8 mouse cellular contexts compared by ENCODE assay signal in genomic region chr5:23993553-23993894, GRCm38 (mm10). TPM values are rescaled to one million over a fixed set of nuclear protein-coding genes. Genes with fewer than 3 reads are reported as not detected.
DNase-seq lines count a peak whose midpoint lies in the region; ATAC-seq lines count a peak whose summit lies in the region.

No protein-coding gene starts in this region.

- H3K27ac ChIP-seq in heart, embryonic 16.5 days (ENCODE audit: low read length): peak overlapping the region; percentile 90
- peak overlapping the region; percentile 72 for H3K27ac ChIP-seq in embryonic facial prominence, embryonic 10.5 days (replicated peaks)
- H3K27ac ChIP-seq in forebrain, embryonic 16.5 days (ENCODE audit: low read length): peak overlapping the region; percentile 80
- H3K27ac ChIP-seq in midbrain, embryonic 12.5 days (replicated peaks): peak overlapping the region; percentile 75

- peak overlapping the region; percentile 29 for H3K4me2 ChIP-seq in heart, embryonic 16.5 days (ENCODE audit: low read depth, low read length)
- no peak overlapping the region; the same call in 1 of the 2 replicates for H3K4me2 ChIP-seq in forebrain, embryonic 16.5 days (ENCODE audit: low read length)
- H3K4me2 ChIP-seq in midbrain, embryonic 12.5 days (replicated peaks): no peak overlapping the region

- H3K4me1 ChIP-seq in heart, embryonic 16.5 days (ENCODE audit: control insufficient read depth, insufficient read depth, low read length): peaks cover 22% of the 10 kb centered on the region
- peaks cover 23% of the 10 kb centered on the region for H3K4me1 ChIP-seq in embryonic facial prominence, embryonic 10.5 days
- H3K4me1 ChIP-seq in forebrain, embryonic 16.5 days (replicated peaks; ENCODE audit: control insufficient read depth, insufficient read depth, low read length): peaks cover 30% of the 10 kb centered on the region
- H3K4me1 ChIP-seq in midbrain, embryonic 12.5 days: peaks cover 24% of the 10 kb centered on the region

- ATAC-seq in heart, embryonic 16.5 days (replicated peaks; ENCODE audit: extremely low read depth, insufficient read depth, low FRiP score): no peak
- no peak for ATAC-seq in forebrain, embryonic 16.5 days
- peak; percentile 75 for ATAC-seq in midbrain, embryonic 12.5 days (ENCODE audit: low FRiP score, low read depth)

- H3K4me3 ChIP-seq in heart, embryonic 16.5 days (ENCODE audit: low read length): no peak overlapping the region
- H3K4me3 ChIP-seq in embryonic facial prominence, embryonic 10.5 days: no peak overlapping the region
- H3K4me3 ChIP-seq in forebrain, embryonic 16.5 days (replicated peaks; ENCODE audit: low read length): no peak overlapping the region
- no peak overlapping the region for H3K4me3 ChIP-seq in midbrain, embryonic 12.5 days

- no peaks in the 10 kb centered on the region for H3K9me3 ChIP-seq in heart, embryonic 16.5 days (replicated peaks; ENCODE audit: control insufficient read depth, low read length)
- H3K9me3 ChIP-seq in embryonic facial prominence, embryonic 10.5 days: no peaks in the 10 kb centered on the region
- H3K9me3 ChIP-seq in forebrain, embryonic 16.5 days (ENCODE audit: control insufficient read depth, low read length): no peaks in the 10 kb centered on the region
- no peaks in the 10 kb centered on the region for H3K9me3 ChIP-seq in midbrain, embryonic 12.5 days

- no peaks in the 10 kb centered on the region for H3K27me3 ChIP-seq in heart, embryonic 16.5 days (ENCODE audit: control insufficient read depth, insufficient read depth, low read length)
- H3K27me3 ChIP-seq in embryonic facial prominence, embryonic 10.5 days (replicated peaks; ENCODE audit: low read depth, poor library complexity, severe bottlenecking): no peaks in the 10 kb centered on the region
- H3K27me3 ChIP-seq in forebrain, embryonic 16.5 days (replicated peaks; ENCODE audit: control insufficient read depth, insufficient read depth, low read length): no peaks in the 10 kb centered on the region
- H3K27me3 ChIP-seq in midbrain, embryonic 12.5 days: no peaks in the 10 kb centered on the region

- peaks cover 8% of the 10 kb centered on the region for H3K36me3 ChIP-seq in heart, embryonic 16.5 days (ENCODE audit: control insufficient read depth, insufficient read depth)
- H3K36me3 ChIP-seq in embryonic facial prominence, embryonic 10.5 days (replicated peaks): peaks cover 5% of the 10 kb centered on the region
- H3K36me3 ChIP-seq in forebrain, embryonic 16.5 days (ENCODE audit: control insufficient read depth, insufficient read depth): no peaks in the 10 kb centered on the region
- peaks cover 7% of the 10 kb centered on the region; the same call in 1 of the 2 replicates for H3K36me3 ChIP-seq in midbrain, embryonic 12.5 days

- H3K9ac ChIP-seq in heart, embryonic 16.5 days (ENCODE audit: low read length): peak overlapping the region; percentile 48
- peak overlapping the region; percentile 22; the same call in 1 of the 2 replicates for H3K9ac ChIP-seq in forebrain, embryonic 16.5 days (replicated peaks; ENCODE audit: low read depth, low read length)
- H3K9ac ChIP-seq in midbrain, embryonic 12.5 days (replicated peaks): no peak overlapping the region

- 13% methylated on average over 2 of the region's 2 CpGs for WGBS in heart, embryonic 16.5 days
- WGBS in embryonic facial prominence, embryonic 10.5 days: 24% methylated on average over 2 of the region's 2 CpGs
- WGBS in forebrain, embryonic 16.5 days: 4% methylated on average over 2 of the region's 2 CpGs
- 51% methylated on average over 2 of the region's 2 CpGs for WGBS in midbrain, embryonic 12.5 days

- no peak for DNase-seq in heart, adult 18-20 months
- no peak for DNase-seq in embryonic facial prominence, embryonic 10.5 days (ENCODE audit: low spot score)
- DNase-seq in thymus, postnatal 25 days: no peak
- DNase-seq in gastrocnemius, adult 8-10 months (ENCODE audit: low spot score in 2 of 2): no peak
- DNase-seq in urinary bladder, postnatal 25 days (ENCODE audit: low spot score): no peak

RNA-seq across cellular contexts. Expression of gene Fam126a, which starts 37.0 kb away (rescaled TPM):
- 34.1 and 35.0 TPM in 2 replicates for polyA plus RNA-seq in heart, embryonic 16.5 days (2015; fragmentation: Nextera tagmentation; extraction: Ambion mirVana)
- total RNA-seq in heart, adult 18-20 months (2021): 10 to 100 TPM; 37.3 to 42.2 TPM
- polyA plus RNA-seq in embryonic facial prominence, embryonic 10.5 days (2016; fragmentation: Nextera tagmentation; extraction: Ambion mirVana): 25.9 and 26.9 TPM in 2 replicates
- polyA plus RNA-seq in forebrain, embryonic 16.5 days (2015; fragmentation: Nextera tagmentation; extraction: Ambion mirVana): 49.9 and 60.2 TPM in 2 replicates
- 46.0 and 47.4 TPM in 2 replicates for polyA plus RNA-seq in midbrain, embryonic 12.5 days (2016; fragmentation: Nextera tagmentation; extraction: Ambion mirVana)
- 1 to 10 TPM; 4.1 to 5.9 (median 4.7) TPM for total RNA-seq in gastrocnemius, adult 8-10 months (2022)
